Mouse (Mus musculus): ENCODE measurements at regions not wholly inside any gene's neighbourhood (a gene's known extent, or its start where the extent isn't known, plus 50 kb on each side); places are given as distances from the start of the nearest gene placed in this dataset.

DNA sequence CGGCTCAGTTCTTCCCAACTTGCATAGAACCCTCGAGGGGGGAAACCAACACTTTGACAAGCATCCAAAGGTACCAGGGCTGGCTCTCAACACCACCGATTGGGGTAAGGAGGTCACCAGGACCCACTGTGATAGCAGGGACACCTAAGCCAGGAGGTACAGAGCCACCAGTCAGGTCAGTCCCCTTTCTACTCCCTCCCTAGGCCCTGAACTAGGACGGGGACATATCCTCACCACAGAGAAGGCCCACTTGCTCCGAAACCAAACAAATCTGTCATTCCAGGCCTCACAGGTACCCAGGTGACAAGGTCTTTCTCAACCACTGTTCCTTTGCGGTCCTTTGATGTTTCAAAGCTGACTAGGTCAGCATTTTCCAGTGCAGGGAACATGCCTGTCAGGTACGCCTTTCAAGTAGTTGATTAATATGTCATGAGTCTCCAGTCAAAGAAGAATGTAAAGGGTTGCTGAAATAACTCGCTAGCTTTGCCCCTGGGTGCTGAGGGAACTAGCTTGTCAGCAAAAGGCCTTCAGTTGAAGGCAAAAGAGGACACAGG lies 95.4 kb downstream of the Zfp36l1 start:
- DNase-seq (ENCODE audit: low spot score in 2 of 2) = no peak

DNA sequence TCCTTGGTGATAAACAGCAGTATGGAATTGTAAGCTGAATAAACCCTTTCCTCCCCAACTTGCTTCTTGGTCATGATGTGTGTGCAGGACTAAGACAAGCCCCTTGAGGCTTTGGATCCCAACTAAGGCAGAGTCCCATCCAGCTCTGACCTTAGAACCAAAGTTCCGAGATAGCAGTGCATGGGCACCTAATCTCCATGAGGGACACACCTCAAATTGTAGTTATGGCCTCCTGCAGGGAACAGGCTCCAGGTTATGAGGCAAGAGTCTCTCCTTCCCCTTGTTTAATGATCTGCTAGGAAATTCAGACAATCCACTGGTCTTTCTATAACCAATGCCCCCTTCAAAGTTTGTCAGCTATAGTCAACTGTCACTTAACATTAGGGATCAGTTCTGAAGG lies 96.9 kb downstream of the Zfp36l1 start:
- no peak for DNase-seq (ENCODE audit: low spot score in 2 of 2)

DNA sequence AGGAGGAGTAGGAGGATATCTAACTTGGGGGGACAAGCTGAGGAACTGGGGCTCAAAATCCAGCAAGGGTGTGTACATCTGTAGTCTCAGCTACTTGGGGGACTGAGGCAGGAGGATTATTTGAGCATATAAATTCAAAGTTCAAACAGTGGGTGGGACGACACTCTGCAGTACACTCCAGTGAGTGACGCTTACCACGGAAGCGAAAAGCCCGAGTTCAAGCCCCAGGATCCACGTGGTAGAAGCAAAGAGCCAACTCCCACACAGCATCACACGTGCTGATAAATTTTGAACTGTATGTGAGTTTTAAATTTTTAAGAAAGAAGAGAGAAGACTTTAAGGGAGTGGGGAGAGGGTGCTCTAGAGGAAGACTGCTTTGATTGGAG lies 98.2 kb downstream of the Zfp36l1 start:
- no peak for DNase-seq (ENCODE audit: low spot score in 2 of 2)

DNA sequence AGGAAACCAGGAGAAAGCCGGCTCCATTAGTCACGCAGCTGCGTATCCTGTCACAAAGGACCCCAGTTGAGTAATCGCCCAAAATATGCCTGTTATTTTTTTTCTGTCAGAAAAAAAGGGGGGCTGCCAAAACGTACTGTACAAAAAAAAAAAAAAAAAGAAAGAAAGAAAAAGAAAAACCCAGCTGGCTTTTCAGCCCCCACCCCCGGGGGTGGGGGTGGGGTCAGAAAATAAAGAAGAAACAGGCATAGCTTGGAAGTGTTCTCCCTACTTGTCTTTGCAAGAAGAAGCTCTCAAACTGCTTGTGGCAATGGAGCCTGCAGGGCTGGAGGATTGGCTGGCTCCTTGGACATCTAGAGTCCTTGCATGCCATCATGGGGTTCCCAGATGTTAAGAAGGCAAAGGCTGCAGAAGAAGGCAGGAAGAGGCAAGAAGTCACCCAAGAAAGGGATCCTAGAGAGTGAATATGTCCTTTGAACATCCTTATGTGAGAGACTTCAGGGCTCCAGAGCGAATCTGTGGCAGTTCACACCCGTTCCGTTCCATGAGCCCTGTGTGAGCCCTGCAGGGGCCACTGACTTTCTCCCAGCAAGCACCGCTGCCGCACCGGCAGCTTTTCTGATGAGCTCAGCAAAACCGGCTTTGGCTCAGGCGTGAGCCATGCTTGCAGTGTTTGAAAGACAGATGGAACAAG lies 98.8 kb downstream of the Zfp36l1 start:
- DNase-seq (ENCODE audit: low spot score in 2 of 2) = peak in 1 of 2 experiments; percentile 46

DNA sequence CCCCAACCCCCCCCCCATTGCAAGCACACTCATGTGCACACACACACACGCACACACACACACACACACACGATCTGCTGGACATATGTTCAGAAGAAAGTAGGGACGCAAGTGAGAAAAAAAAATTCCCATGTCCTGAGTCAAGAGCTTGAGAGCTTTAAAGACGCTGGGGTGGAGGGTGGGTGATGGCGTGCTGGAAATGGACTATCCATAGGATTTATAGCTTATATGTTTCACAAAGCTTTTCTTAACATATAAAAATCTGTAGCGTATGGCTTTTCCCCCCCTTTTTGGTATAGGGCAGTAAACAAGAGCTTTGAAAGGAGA lies 99.3 kb downstream of the Zfp36l1 start:
- no peak for DNase-seq (ENCODE audit: low spot score in 2 of 2)

DNA sequence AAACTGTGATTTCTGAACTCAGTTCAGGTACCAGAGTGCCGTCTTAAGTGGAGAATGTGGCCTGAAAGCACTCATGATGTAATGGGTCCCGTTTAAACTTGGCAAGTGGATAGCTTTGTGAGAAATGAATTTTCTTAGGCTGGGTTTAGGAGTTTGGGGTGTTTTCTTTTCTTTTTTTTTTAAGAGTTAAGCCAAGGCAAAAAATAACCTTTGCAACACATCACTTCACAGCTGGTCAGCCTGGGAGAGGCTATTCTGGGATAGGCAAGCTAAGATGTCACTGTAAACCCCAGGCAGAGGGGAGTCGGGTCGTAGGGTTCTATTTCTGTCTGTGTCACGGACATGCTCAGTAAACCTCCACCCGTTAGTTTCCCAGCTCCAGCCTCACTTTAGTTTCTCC lies 100.9 kb downstream of the Zfp36l1 start:
- no peak for DNase-seq (ENCODE audit: low spot score in 2 of 2)

DNA sequence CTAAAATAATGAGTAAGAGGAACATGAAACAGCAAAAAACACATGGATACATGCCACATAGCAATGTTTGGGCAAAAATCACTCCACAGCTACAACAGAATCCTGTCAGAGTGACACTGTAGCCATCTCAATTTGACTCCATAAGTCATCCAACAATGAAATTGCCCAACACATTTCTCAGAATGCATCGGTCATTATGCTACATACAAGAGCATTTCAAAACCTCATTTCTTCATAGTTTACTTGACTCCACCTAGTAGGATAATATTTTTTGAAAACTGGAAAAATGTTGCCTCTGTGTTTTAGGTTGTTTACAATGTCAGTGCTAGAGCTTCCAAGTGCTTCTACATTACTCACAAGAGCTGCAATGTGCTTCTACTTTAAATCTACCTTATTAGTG lies 101.9 kb downstream of the Zfp36l1 start:
- DNase-seq (ENCODE audit: low spot score in 2 of 2) = no peak

DNA sequence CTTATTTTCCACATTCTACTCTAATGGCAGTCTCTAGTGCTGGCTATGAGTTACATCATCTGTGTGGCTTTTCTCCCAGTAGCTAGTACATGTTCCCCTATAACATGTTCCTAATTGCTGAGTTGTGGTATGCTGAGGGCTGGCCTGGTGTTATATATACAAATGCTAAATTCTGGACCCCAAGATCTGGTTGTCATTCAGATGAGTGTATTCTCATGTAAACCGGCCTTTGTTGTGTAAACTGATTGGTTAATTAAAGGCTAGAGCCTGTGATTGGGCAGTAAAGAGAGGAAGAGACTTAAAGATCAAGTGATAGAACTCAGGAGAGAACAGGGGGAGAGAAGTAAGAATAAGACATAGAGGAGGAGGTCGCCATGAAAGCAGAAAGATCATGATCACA lies 102.6 kb downstream of the Zfp36l1 start:
- DNase-seq (ENCODE audit: low spot score in 2 of 2) = no peak

DNA sequence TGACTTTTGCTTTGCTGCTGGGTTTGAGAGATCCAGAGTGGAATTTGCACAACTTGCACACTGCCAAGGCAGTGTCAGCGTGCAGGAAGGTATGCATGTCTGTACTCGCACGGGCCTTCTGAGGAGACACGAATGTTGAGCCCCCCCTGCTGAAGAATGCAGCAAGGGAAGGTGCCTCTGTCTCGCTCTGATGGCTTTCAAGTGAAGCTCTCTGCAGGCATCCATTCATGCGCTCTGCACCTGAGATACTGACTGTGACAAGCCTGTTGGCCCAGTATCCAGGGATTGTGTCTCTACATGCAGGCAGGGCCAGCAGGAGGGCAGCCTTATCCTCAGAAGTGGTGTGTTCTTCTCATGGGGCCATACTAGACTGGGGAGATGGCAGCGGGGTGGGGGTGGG lies 105.0 kb downstream of the Zfp36l1 start:
- no peak for DNase-seq (ENCODE audit: low spot score in 2 of 2)

DNA sequence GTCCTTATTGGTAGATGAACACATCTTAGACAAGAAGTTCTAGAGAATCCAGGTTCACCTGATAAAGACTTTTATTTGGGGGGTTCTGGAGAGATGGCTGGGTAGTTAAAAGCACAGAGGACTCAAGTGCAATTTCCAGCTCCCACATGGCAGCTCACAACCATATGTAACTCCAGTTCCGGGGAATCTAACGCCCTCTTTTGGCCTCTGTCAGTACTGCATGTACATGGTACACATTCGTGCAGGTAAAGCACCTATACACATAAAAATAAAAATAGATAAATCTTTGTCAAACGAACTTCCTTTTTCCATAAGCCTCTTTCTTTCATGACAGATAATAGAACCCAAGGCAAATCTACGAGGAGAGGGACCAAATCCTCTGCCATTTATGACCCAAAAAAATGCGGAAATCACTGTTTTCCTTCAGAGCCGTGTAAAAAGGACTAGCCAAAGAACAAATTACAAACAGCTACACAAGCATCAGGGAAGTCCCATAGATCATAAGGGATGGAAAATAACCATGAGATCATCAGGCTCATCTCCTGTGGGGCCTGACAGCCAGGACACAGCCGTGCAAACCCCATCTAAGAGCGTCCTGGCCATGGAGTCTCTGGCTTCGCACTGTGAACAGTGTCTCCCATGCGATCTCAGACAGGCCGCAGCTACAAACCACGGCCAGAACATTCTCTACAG lies 107.4 kb downstream of the Zfp36l1 start:
- no peak for DNase-seq (ENCODE audit: low spot score in 2 of 2)

DNA sequence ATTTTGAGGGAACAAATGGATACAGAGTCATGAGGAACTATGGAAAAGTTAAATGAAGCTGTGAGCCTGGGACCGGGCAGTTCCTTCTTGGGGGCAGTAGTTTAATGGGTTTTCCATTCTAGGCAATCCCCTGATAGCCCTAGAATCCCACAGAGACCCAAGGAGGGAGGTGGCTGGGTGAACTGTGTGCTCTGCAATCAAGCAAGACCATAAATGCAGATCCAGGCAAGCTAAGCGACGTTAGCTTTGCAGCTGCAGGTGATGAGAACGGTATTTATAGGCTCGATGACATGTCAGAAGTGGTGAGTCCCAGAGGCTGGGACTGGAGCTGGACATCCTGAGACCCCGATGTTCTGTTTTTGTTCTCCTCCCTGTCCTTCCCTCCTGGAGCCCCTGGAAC lies 108.2 kb downstream of the Zfp36l1 start:
- no peak for DNase-seq (ENCODE audit: low spot score in 2 of 2)

DNA sequence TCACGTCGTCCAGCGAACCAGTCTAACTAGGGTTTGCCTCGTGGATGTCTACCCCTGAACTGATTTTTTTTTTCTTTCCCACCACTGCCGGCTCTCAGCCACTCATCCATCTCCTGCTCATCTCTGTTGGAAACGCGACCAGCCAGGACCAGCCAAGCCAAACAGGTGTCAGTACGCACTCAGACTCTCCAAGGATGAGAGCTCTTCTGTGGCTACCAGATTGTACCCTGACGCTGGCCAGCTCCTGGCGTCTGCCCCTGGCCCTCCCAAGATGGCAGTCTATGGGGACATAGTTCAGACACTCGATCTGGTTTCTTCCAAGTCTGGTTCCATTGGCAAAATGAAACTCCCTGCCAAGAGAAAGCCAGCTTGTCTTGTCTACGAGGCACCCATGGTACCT lies 109.3 kb downstream of the Zfp36l1 start:
- DNase-seq (ENCODE audit: low spot score in 2 of 2) = no peak

DNA sequence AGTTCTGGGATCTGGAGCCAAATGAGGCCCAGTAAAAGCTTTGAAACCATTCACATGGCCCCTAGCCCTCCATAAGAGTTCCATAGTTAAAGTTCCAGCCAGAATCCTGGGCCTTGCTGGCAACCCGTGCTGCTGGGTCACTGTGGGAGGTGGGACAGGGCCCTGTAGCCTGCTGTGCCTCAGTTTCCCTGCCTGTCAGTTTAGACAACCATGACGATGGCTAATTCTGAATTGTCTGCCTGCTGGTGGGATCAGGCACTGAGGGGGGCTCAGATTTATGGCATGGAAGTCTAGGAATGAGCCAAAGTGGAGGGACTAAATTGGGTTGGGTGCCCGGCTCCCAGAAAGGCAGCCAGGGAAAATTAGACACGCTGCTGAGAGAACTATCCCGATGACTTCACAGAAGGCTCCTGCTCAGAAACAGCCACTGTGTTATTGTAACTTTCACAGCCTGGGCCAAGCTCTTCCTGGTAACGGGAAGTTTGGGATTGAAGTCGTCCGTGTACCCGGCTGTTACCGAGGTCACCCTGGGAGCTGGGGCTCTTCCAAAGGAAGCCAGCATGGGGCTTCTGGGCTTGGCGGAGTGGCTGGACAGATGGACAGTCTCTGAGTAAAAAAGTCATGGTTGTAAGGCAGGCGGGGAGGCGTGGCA lies 110.2 kb downstream of the Zfp36l1 start:
- DNase-seq (ENCODE audit: low spot score in 2 of 2) = no peak

DNA sequence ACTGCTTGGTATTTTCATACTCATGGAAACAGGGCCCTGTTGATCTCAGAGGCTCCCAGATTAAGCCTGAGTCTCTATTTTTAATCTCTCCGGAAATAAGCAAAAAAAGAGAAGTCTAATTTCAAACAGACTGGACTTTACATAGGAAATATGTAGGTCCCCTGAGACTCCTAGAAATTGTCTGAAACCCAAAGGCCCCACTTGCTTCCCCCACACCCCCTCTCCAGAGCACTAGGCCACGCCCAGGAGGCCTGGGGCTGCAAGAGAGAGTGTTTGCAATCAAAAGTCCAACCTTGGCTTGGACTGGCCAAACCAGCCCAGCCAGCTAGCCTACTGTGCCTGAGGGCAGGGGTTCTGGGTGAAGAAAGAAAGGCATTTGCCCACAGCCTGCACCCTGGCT lies 111.0 kb downstream of the Zfp36l1 start:
- no peak for DNase-seq (ENCODE audit: low spot score in 2 of 2)

DNA sequence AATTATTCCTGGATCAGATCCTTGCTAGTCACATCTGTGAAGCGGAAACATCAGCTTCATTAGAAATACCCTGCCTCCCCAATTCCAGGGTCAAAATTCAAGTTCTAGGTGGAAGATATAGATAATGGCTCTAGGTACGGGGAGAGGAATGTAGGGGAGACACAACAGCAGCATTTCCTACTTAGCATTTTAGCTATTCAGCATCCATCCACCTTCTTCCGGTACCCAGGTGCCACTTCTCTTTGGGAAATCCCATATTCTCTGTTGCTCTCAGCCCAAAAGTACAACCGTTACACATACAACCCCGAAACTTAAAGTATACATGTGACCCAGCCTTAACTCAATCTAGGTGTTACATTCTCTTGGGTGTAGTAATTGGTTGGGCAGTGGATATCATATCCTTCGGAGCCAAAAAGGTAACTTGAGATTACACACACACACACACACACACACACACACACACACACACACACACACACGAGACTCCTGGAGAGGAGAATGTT lies 112.9 kb downstream of the Zfp36l1 start:
- DNase-seq (ENCODE audit: low spot score in 2 of 2) = no peak

DNA sequence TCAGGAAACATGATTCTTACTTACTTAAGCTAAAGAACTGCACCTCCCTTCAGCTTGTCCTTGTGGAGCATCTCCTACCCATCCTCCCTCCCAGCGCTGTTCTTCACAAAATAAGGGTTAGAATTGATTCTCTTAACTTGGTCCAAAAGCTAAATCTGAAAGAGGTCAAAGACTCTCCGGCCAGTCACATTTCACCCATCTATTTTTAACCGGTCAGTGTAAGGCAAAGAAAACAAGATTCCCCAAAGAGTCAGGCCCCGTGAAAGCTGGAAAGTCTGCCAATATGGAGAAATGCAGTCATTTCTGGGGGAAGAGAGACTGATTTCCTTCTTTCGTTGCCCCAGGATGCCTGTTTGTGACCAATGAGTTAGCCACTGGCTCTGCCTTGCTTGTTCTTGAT lies 114.0 kb downstream of the Zfp36l1 start:
- no peak for DNase-seq (ENCODE audit: low spot score in 2 of 2)

DNA sequence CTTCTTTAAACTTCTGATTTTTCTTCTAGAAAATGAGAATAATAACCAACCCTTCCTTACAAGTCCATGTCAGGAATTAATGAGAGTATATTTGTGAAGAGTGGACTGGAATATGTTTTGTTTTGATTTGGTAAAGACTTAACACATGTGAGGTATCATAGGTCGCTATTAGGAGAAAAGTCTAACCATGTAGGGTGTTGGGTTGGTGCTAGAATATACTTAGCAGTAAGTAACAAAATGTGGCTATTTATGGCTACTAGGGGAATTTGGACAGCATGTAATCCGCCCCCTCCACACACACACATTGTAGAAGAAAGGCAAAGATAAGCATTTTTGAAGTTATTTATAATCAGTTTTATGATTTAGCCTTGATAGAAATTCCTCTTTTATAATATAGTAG lies 114.5 kb downstream of the Zfp36l1 start:
- no peak for DNase-seq (ENCODE audit: low spot score in 2 of 2)

DNA sequence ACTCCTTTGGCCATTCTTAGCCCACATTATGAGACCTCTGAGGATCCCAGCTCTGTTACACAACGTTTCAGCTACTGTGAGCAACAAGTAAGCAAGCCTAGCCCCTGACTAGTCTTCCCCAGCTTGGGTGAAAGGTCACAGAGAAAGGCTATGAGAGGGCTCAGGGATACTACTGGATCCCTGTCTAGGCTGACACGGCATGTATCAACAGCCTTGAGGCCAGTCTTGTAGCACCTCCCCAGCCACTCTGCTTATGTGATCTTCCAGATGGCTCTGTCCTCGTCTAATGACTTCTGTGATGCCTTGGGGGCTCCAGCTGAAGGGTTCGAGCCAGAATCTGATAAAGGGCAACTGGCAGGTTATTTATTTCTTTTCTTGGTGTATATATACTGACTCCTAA lies 115.6 kb downstream of the Zfp36l1 start:
- no peak for DNase-seq (ENCODE audit: low spot score in 2 of 2)

DNA sequence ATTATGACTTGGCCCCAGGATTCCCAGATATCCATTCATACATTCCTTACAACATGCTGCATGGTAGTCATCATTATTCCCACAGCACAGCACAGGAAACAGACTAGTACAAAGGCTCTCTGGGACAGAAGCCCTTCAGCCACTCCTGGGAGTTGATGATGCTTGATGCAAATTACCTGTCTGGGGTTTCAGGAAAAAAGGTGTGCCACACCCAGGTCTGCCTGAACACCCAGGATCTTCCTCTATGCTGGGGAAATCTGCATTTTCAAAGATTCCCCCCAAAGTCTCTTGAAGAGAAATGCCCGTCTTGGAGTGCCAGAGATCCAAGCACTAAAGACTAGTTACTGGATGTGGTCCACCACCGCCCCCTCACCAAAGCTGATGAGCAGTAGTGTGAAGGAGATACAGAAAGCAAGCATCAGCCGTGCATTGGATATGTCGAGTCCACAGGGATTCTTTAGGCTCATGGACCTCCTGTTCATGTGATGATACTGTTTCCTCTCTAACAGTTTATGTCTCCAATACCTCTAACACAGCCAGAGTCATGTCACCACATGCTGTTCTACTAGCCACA lies 117.2 kb downstream of the Zfp36l1 start:
- no peak for DNase-seq (ENCODE audit: low spot score in 2 of 2)

DNA sequence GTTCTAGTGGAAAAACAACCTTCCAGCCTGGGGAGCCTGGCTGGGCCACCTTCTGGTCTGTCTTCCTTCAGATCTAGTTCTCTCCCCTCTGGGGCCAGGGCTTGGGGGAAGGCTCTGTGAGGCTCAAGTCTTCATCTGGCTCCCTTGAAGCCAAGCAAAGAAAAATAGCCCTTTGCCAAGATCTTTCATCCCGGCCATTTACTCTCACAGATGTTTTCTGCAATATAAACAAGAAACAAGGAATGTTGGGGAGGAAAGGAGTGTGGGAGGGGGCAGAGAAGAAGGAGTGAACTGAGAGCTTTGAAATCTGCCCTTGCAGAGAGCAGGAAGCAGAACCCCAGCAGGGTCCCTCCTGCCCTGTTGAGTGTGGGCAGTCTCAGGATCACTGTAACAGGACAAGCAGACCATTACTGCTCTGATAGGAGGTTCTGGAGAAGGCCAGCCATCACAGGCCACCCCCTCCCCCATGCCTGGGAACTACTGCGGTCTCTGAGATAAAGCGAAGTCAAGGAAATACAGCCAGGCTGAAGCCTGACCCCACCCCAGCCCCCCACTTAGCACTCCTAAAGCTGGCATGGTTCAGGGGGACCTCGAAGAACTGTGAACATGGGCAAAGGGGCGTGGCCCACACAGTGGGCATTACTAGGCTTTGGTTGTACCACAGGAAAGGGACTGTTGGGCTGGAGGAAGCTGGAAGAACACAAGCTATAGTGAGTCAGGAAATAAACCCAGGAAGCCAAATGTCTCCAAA lies 118.8 kb downstream of the Zfp36l1 start:
- DNase-seq (ENCODE audit: low spot score in 2 of 2) = no peak

DNA sequence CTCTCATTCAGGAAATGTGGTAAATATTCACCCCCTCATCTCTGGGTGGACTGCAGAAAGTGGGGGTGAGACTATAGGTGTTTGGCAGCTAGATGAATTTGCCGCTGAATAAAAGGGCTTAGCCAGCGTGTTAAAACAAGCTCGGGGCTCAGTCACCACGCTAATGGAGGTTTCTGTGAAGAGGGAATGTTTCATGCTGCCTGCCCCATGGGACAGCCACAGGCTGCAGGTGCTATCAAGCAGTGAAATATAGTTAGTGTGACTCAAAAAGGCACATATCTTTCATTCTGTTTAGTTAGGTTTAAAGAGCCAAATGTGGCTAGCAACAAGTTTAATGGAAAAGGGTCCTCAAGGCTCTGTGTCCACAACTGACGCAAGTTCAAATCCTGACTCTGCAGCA lies 121.5 kb downstream of the Zfp36l1 start:
- DNase-seq (ENCODE audit: low spot score in 2 of 2) = no peak

DNA sequence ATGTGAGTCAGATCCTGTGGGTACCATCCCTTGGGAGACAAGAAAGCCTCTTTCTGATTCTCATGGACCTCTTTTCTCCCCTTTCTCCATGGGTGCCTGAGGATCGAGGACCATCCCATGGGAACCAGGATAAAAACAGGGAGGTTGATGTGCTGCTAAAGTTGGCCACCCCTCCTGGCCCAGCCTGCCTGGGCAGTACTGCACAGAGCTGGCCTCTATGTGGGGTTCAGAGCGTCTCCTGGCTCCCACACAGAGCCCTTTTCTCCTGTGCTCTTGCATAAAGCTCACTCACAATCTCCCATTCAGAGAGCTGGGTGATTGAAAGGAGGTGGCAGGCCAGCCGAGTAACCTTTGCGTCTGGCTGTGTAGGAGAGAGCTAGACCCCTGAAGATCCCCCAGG lies 122.1 kb downstream of the Zfp36l1 start:
- DNase-seq (ENCODE audit: low spot score in 2 of 2) = peak in 1 of 2 experiments; percentile 42
